Mouse (Mus musculus) hindbrain, embryonic 15.5 days (tissue): ENCODE measurements around the gene Clhc1. TPM values are rescaled to one million over a fixed set of nuclear protein-coding genes. Genes with fewer than 3 reads are reported as not detected.
"Not testable (repeated sequence)": the region's sequence is repeated elsewhere in the genome, so short reads cannot be mapped to it uniquely, and the experiment has no call there.

ENCODE experiments used
- ATAC-seq: fragments of 200-750 bp; cut with Nextera tagmentation; 2 replicates; pipeline ENCODE4 v1.8.0; 2017; ENCODE audit warnings: low read depth, moderate number of reproducible peaks, moderate TSS enrichment; ENCODE audit not compliant: low FRiP score
- H3K27ac ChIP-seq: fragments of 300-500 bp; sonication (generic); replicated peaks from 2 replicates; pipeline ENCODE4 v1.5.1; 2015; ENCODE audit warnings: mild to moderate bottlenecking, inconsistent platforms
- H3K27me3 ChIP-seq: fragments of 300-500 bp; sonication (generic); 2 replicates; pipeline ENCODE4 v1.6.1; 2015; ENCODE audit warnings: control low read depth, inconsistent platforms
- H3K36me3 ChIP-seq: fragments of 300-500 bp; sonication (generic); 2 replicates; pipeline ENCODE4 v1.6.1; 2015; ENCODE audit warnings: control low read depth, inconsistent platforms
- H3K4me1 ChIP-seq: fragments of 300-500 bp; sonication (generic); replicated peaks from 2 replicates; pipeline ENCODE4 v1.6.1; 2015; ENCODE audit warnings: control low read depth, inconsistent platforms
- H3K4me2 ChIP-seq: fragments of 300-500 bp; sonication (generic); 2 replicates; pipeline ENCODE4 v1.6.1; 2015; ENCODE audit warnings: moderate library complexity, mild to moderate bottlenecking, inconsistent platforms
- H3K4me3 ChIP-seq: fragments of 300-500 bp; sonication (generic); 2 replicates; pipeline ENCODE4 v1.5.1; 2015; ENCODE audit warnings: mild to moderate bottlenecking, inconsistent platforms
- H3K9ac ChIP-seq: fragments of 300-500 bp; sonication (generic); 2 replicates; pipeline ENCODE4 v1.6.1; 2015; ENCODE audit warnings: inconsistent platforms
- H3K9me3 ChIP-seq: fragments of 300-500 bp; sonication (generic); 2 replicates; pipeline ENCODE4 v1.6.1; 2016; ENCODE audit warnings: control low read depth, inconsistent platforms
- WGBS: fragments of 180-500 bp; shearing (Covaris S2); methylation state at CpG from one replicate; pipeline ENCODE4 v1.1.7; 2015; 5-methylcytosine and 5-hydroxymethylcytosine counted together
- polyA plus RNA-seq: library from polyadenylated mRNA; unstranded; fragments of >200 nt; fragmentation: Nextera tagmentation; extraction: Ambion mirVana; gene quantifications from 2 replicates; pipeline ENCODE4 v1.2.1, GENCODE M21; 2015

Gene Clhc1
- polyA plus RNA-seq, 1 experiment from 2014 or later = 0.29 TPM

DNA sequence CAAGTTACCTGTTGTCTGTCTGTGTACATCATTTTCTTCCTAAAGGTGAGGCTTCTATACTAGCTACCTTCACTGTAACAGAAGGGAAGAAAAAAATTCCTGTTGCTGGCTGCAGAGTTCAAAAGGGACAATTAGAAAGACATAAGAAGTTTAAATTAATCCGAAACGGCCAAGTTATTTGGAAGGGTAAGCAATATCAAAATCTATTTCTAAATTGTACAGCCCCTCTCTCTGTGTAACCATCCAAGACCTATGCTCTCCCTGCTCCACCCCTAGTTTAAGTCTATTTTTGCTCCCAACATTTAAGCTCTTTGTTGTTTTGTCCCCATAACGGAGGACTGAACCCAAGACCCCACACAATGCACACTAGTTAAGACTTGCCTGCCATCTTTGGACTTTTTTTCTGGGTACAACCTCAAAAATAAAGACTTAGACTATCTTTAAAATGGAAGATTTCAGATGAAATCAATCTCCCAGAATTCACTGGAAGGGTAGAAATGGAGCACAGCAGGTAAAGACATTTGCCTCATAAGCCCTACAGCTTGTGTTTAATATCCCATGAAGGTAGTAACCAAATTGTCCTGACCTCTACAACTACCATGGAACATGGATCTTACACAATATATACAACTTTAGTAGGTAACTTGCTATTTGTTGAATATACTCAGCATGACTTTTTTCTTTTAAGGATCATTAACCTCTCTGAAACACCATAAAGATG, 3.4 kb upstream of the Clhc1 start:
- H3K4me2 ChIP-seq = no peak overlapping the region
- ATAC-seq = no peak
- 94% methylated on average over 3 of the region's 3 CpGs for WGBS
- no peak overlapping the region for H3K4me3 ChIP-seq
- no peaks in the 10 kb centered on the region for H3K27me3 ChIP-seq
- H3K9me3 ChIP-seq = no peaks in the 10 kb centered on the region
- H3K27ac ChIP-seq = no peak overlapping the region
- peaks cover 16% of the 10 kb centered on the region for H3K4me1 ChIP-seq
- no peak overlapping the region for H3K9ac ChIP-seq
- H3K36me3 ChIP-seq = peaks cover 48% of the 10 kb centered on the region

DNA sequence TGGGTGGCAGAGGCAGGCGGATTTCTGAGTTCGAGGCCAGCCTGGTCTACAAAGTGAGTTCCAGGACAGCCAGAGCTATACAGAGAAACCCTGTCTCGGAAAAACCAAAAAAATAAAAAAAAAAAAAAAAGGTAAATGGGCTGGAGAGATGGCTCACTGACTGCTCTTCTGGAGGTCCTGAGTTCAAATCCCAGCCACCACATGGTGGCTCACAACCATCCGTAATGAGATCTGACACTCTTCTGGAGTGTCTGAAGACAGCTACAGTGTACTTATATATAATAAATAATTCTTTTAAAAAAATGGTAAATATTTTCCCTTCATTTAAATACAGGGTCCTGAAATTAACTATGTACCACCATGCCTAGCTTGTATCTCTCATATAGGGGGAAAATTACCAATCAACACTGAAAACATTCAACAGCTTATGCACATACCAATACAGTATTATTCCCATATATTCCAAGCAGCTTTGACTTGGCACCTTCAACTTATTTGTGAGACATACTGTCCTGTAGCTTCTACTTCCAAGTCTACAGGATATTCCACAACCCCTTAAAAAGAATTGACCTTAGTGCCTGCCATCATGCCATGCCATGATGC, 2.5 kb upstream of the Clhc1 start:
- H3K4me2 ChIP-seq, H3K9ac ChIP-seq, H3K9me3 ChIP-seq, H3K4me3 ChIP-seq, H3K27ac ChIP-seq, H3K27me3 ChIP-seq, ATAC-seq: not testable (repeated sequence)
- Histone ChIP-seq H3K36me3 (peaks cover 48% of the 10 kb centered on the region), H3K4me1 (peaks cover 16% of the 10 kb centered on the region)
- WGBS = 92% methylated on average over 4 of the region's 4 CpGs

DNA sequence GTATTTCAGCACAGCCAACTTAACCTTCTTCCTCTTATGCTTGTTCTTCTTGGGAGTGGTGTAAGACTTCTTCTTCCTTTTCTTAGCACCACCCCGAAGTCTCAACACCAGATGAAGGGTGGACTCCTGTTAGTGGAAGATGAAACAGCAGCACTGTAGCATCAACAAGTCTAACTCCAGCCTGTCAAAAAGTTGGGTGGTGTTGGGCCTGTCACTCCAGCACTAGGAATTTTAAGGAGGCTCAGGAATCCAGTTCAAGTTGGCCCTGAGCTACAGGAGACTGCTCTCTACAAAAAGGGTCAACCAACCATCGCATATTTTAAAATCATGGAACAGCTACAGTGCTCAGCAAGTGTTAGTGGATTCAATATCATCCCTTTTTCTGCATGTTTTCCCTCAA, 1.5 kb upstream of the Clhc1 start:
- not testable (repeated sequence) for H3K9ac ChIP-seq

DNA sequence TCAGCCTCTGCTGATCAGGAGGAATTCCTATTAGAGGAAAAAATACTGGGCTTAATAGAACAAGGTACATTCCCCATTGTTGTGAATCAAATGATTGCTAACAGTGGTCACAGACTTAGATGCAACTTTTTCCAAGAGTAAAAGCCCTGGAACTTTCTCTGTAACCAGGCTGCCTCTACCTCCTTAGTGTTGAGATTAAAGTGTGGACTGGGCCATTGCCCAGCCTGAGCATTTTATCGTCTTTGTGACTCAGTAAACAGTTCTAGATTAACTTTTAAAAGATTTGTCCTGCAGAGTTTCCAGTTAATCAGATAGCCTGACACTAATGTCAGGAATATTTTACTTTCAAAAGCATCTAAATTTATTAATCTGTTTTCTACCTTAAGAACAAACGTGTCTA, 988 bp upstream of the Clhc1 start:
- H3K36me3 ChIP-seq = peaks cover 36% of the 10 kb centered on the region
- peak overlapping the region; percentile 63 for H3K4me3 ChIP-seq
- WGBS = 28% methylated on average over 2 of the region's 2 CpGs
- no peaks in the 10 kb centered on the region for H3K27me3 ChIP-seq
- no peak overlapping the region for H3K27ac ChIP-seq
- no peak for ATAC-seq
- H3K4me2 ChIP-seq = peak overlapping the region; percentile 79
- no peaks in the 10 kb centered on the region for H3K9me3 ChIP-seq
- H3K4me1 ChIP-seq = peaks cover 16% of the 10 kb centered on the region
- H3K9ac ChIP-seq = peak overlapping the region; percentile 74

More for the DNA sequence above, 1.5 kb upstream of the Clhc1 start:
- WGBS = 87% methylated on average over 2 of the region's 2 CpGs
- not testable (repeated sequence) for H3K27me3 ChIP-seq, ATAC-seq, H3K9me3 ChIP-seq, H3K27ac ChIP-seq
- Histone ChIP-seq H3K36me3 (peaks cover 40% of the 10 kb centered on the region), H3K4me1 (peaks cover 16% of the 10 kb centered on the region), H3K4me2 (peak overlapping the region; percentile 79; the same call in 1 of the 2 replicates), H3K4me3 (peak overlapping the region; percentile 63; the same call in 1 of the 2 replicates)

DNA sequence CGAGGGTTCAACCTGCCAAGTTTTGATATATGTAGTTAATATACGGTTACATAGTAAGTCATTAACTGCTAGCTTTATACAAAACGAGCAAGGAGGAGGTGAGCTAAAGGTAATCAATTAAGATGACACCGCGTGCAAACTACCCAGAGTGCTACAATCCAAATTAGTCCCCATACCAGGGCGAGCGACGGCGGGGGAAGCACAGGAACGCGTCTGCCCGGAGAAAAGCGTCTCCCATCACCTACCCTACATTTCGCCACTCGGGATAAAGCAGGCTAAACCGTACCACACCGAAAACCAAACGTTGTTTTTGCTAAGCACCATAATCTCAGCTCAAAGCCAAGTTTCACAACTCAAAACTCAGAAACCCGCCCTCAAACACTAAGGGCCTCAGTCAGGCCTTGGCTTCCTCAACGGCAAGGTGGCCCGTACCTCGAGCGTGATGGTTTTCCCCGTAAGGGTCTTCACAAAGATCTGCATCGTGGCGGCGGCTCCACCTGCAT, 450 bp upstream of the Clhc1 start:
- Histone ChIP-seq H3K36me3 (peaks cover 33% of the 10 kb centered on the region), H3K9me3 (no peaks in the 10 kb centered on the region), H3K4me1 (peaks cover 16% of the 10 kb centered on the region), H3K27me3 (no peaks in the 10 kb centered on the region), H3K4me2 (peak overlapping the region; percentile 79), H3K27ac (peak overlapping the region; percentile 89), H3K9ac (peak overlapping the region; percentile 74), H3K4me3 (peak overlapping the region; percentile 63)
- ATAC-seq = peak; percentile 17
- WGBS = under 1% methylated on average over 27 of the region's 27 CpGs

DNA sequence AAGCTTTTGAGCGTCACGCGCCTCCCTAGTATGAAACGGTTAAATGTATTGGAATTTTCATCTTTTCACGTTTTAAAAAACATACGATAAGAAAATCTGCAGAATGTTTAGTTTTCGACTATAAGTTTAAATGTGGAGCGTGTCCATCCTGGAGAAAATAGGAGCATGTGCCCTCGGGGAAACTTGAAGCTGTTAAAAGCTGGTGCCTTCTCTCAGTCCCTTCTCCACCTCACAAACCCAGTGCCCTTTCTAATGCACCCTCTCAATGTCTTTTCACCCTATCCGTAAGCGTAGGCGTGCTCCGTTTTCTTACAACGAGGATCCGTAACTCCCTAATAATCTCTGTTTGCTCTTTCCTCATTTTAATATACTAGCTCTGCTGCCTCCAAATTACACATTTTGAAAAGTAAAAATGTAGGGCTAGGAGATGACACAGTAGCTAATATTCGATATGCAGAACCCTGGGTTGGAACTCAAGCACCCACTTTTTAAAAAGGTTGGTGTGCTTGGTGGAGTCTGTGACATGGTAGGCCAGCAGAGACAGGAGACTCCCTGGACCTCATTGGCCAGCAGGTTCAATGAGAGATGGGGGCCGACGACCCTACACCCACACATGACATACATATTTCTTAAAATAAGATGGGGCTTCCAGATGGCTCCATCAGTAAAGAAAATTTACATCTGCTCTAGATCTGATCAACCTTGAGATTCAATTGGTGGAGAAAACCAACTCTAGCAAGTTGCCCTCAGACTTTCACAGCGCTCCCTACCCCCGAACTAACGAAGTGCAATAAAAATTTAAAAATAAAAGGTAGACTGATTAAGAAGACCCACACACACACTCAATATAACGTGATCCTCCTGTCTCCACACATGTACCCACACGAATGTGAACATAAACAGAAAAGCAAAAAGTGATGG, 1.0 kb downstream of the Clhc1 start:
- H3K4me3 ChIP-seq = peak overlapping the region; percentile 63
- H3K36me3 ChIP-seq = peaks cover 27% of the 10 kb centered on the region
- H3K27me3 ChIP-seq = no peaks in the 10 kb centered on the region
- peak overlapping the region; percentile 79 for H3K4me2 ChIP-seq
- no peaks in the 10 kb centered on the region for H3K9me3 ChIP-seq
- H3K9ac ChIP-seq = peak overlapping the region; percentile 74
- H3K27ac ChIP-seq = peak overlapping the region; percentile 89
- peaks cover 16% of the 10 kb centered on the region for H3K4me1 ChIP-seq
- WGBS = 26% methylated on average over 23 of the region's 23 CpGs
- ATAC-seq = no peak

DNA sequence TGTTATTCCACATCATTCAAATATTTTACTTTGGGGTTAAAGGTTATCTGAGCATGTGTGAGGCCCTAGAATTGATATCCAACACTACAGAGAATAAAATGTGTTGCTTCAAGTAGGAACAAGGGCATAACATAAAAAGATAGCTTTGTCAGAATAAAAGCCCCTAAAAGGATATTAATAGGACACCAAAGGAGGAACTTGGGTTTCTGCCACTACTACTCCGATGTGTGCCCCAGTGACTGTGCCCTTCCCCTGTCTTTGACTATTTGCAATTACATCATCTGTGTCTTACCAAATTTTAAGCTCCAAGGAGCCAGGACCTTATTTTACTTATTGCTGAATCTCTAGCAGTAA, 1.7 kb downstream of the Clhc1 start:
- Histone ChIP-seq H3K27me3 (no peaks in the 10 kb centered on the region), H3K4me1 (peaks cover 16% of the 10 kb centered on the region), H3K27ac (no peak overlapping the region), H3K4me2 (no peak overlapping the region), H3K9me3 (no peaks in the 10 kb centered on the region), H3K4me3 (no peak overlapping the region), H3K36me3 (peaks cover 20% of the 10 kb centered on the region), H3K9ac (no peak overlapping the region)
- no peak for ATAC-seq
- WGBS = 89% methylated on average over 1 of the region's 1 CpGs

DNA sequence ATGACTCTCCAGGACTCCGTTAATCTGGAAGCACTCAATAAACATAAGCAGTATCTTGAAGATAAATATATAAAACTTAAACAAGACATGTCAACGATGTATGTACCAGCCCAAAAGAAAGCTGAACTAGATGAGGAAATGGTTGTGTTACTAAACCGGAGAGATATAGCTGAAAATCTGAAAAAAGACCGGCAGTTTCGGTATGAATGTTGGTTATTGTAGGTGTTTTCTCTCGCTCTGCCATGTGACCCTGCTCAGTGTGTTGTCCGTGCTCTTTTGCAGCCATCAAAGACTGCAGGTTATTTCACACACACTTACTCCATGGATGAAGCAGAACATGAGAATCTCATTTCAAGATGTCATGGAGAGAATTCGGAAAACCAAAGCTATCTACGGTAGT, 12.7 kb downstream of the Clhc1 start:
- H3K36me3 ChIP-seq = no peaks in the 10 kb centered on the region
- no peaks in the 10 kb centered on the region for H3K4me1 ChIP-seq
- H3K4me2 ChIP-seq = no peak overlapping the region
- WGBS = 91% methylated on average over 9 of the region's 9 CpGs
- ATAC-seq = no peak
- H3K9me3 ChIP-seq = no peaks in the 10 kb centered on the region
- H3K27ac ChIP-seq = no peak overlapping the region
- H3K27me3 ChIP-seq = no peaks in the 10 kb centered on the region
- H3K9ac ChIP-seq = no peak overlapping the region
- no peak overlapping the region for H3K4me3 ChIP-seq

DNA sequence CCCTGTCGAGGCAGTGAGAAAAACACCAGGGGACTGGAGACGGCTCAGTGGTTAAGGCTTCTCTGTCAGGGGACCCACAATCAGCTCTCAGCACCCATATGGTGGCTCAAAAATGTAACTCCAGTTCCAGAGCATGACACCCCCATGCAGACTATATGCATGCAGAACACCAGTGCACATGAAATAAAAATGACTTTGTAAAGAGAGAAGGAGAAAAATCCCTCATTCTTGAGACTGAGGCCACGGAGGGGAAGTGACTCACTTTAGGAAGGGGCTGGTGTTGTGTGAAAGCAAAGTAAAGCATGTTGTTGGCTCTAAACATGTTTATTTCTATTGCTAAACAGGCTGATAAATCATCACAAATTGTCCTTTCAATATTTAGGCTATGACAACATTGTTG, 13.2 kb downstream of the Clhc1 start:
- Histone ChIP-seq H3K27me3 (no peaks in the 10 kb centered on the region), H3K4me1 (no peaks in the 10 kb centered on the region), H3K4me3 (no peak overlapping the region), H3K27ac (no peak overlapping the region), H3K9ac (no peak overlapping the region), H3K4me2 (no peak overlapping the region), H3K9me3 (no peaks in the 10 kb centered on the region), H3K36me3 (no peaks in the 10 kb centered on the region)
- 88% methylated on average over 3 of the region's 3 CpGs for WGBS
- ATAC-seq = no peak

DNA sequence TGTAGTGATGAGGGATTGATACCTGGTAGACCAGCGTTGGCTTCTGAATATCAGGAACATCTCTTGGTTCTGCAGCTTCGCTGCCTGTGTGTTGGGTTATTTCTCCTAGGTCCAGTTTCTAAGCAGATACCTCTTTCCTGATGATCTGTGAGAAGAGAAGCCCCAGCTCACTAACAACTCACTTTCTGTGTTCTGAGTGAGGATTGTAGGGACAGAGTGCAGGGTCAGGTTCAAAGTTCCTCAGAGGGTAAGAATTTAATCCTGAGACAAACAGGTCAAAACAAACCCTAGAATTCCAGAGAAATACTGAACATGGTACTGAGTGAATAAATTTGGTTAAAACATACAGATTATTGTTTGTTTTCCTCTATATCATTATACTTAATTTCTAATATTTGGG, 15.7 kb downstream of the Clhc1 start:
- Histone ChIP-seq H3K9ac (no peak overlapping the region), H3K36me3 (no peaks in the 10 kb centered on the region), H3K4me1 (no peaks in the 10 kb centered on the region), H3K27ac (no peak overlapping the region), H3K4me3 (no peak overlapping the region), H3K27me3 (no peaks in the 10 kb centered on the region), H3K9me3 (no peaks in the 10 kb centered on the region), H3K4me2 (no peak overlapping the region)
- 97% methylated on average over 2 of the region's 2 CpGs for WGBS
- no peak for ATAC-seq

DNA sequence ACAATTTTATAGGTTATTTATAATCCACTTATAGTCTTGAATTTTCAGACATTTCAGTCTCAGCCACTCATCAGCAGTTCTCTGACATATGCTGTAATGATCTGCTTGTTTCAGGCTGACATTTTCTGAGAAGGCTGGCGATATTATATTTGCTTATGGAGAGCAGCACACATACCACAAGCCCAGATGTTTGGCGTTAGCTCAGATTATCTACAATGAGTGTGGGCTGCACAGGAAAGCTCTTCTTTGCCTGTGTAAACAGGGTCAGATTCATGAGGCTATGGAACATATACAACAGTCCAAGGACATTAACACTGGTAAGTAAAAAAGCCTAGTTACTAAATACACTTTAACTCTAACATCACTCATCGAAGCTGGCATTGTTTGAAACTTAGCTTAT, 23.8 kb downstream of the Clhc1 start:
- no peak for ATAC-seq
- H3K4me3 ChIP-seq = no peak overlapping the region
- WGBS = 84% methylated on average over 3 of the region's 3 CpGs

DNA sequence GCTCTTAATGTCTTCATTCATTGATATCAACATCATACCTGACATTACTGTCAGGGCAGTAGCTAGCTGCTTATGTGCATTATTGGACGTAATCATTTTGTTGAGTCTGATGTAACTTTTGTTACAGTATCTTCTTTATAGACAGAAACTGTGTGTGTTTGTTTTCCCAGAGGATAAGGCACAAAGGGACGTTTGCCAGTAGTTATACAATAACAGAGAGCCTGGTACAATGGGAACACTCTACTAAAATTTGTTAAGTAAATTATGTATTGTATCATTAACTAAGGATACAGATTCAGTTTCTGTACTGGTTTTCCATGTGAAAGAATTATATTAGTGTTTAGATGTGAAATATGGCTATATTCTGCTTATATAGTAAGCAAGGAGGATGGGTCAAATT, 24.9 kb downstream of the Clhc1 start:
- no peak for ATAC-seq
- H3K4me1 ChIP-seq = no peaks in the 10 kb centered on the region
- H3K9ac ChIP-seq = no peak overlapping the region
- H3K36me3 ChIP-seq = no peaks in the 10 kb centered on the region
- WGBS = 78% methylated on average over 2 of the region's 2 CpGs
- no peak overlapping the region for H3K4me3 ChIP-seq
- no peaks in the 10 kb centered on the region for H3K9me3 ChIP-seq
- no peak overlapping the region for H3K27ac ChIP-seq
- H3K27me3 ChIP-seq = no peaks in the 10 kb centered on the region
- no peak overlapping the region for H3K4me2 ChIP-seq

More for the DNA sequence above, 23.8 kb downstream of the Clhc1 start:
- no peak overlapping the region for H3K9ac ChIP-seq
- no peaks in the 10 kb centered on the region for H3K36me3 ChIP-seq
- H3K4me2 ChIP-seq = no peak overlapping the region
- no peaks in the 10 kb centered on the region for H3K9me3 ChIP-seq
- no peaks in the 10 kb centered on the region for H3K4me1 ChIP-seq
- H3K27ac ChIP-seq = no peak overlapping the region
- H3K27me3 ChIP-seq = no peaks in the 10 kb centered on the region
